Mouse (Mus musculus) cerebellum, adult 2 months (tissue): ENCODE data around the gene Bloc1s3.

Experiments
- CTCF ChIP-seq: fragments of 200-500 bp; IDR thresholded peaks from 2 replicates; pipeline ENCODE4 v1.5.1; 2011; ENCODE audit warnings: low read depth, mild to moderate bottlenecking, control low read depth, low read length, moderate library complexity, borderline replicate concordance; ENCODE audit not compliant: insufficient read depth
- POLR2A ChIP-seq: fragments of 200-500 bp; IDR thresholded peaks from 2 replicates; pipeline ENCODE4 v1.6.1; 2011; ENCODE audit warnings: low read length, control low read depth, borderline replicate concordance; ENCODE audit not compliant: insufficient read depth

- TF ChIP-seq POLR2A: no peak
- TF ChIP-seq CTCF: no peak
These were observed 40.5 kb downstream of the Bloc1s3 start for GRCm38 (mm10) chr7:19467638-19468037.
